19 mouse cellular contexts compared by ENCODE assay signal in genomic region chr11:104249420-104249819, GRCm38 (mm10). TPM values are rescaled to one million over a fixed set of nuclear protein-coding genes. Genes with fewer than 3 reads are reported as not detected.
DNase-seq lines count a peak whose midpoint lies in the region; ATAC-seq and TF ChIP-seq lines count a peak whose summit lies in the region.
"Had no signal": no experiment of that assay in that cellular context is flagged by ENCODE, and none has a peak within 500 bp of the region (broad histone marks: within the 10 kb centered on the region; RNA-seq: fewer than 3 reads in every experiment).

No protein-coding gene starts in this region.

- no peak for DNase-seq in frontal cortex, postnatal 10 days (ENCODE audit: low spot score in 2 of 2)
- DNase-seq in kidney, adult 2 months: peak; percentile 69
- DNase-seq in kidney, postnatal 14 days: no peak
- DNase-seq in fibroblast of lung, adult 2 months (ENCODE audit: low read depth): peak; percentile 5
- peak; percentile 73 for DNase-seq in gastrocnemius, postnatal 25 days
- no peak for DNase-seq in ovary, adult 18-20 months (ENCODE audit: low spot score)
- DNase-seq: adrenal gland, postnatal 25 days; kidney, postnatal 10 days; lung, postnatal 10 days; right cerebral cortex, postnatal 14 days had no signal

- no peak for TF ChIP-seq CTCF in kidney, adult 2 months (conservative IDR thresholded peaks at IDR 0.05; ENCODE audit: insufficient read depth, insufficient read length, low read depth, low read length)

- ATAC-seq in frontal cortex, adult (ENCODE audit: low TSS enrichment): peak; percentile 12; the same call in 1 of the 2 replicates
- ATAC-seq: intestine, embryonic 16.5 days; midbrain, embryonic 16.5 days; Patski had no signal

- TF ChIP-seq POLR2A in kidney, adult 2 months (IDR thresholded peaks at IDR 0.05; ENCODE audit: low read depth, low read length): no peak

- no peaks in the 10 kb centered on the region for H3K27me3 ChIP-seq in kidney, adult 2 months (replicated peaks; ENCODE audit: control insufficient read depth, insufficient read depth, low read length)
- H3K27me3 ChIP-seq: embryonic facial prominence, embryonic 13.5 days; limb, embryonic 15.5 days; Patski had no signal

- H3K4me3 ChIP-seq in kidney, adult 2 months (ENCODE audit: insufficient read depth, low read depth, low read length): no peak overlapping the region
- H3K4me3 ChIP-seq: embryonic facial prominence, embryonic 13.5 days; forebrain, embryonic 10.5 days; heart, embryonic 13.5 days; limb, embryonic 15.5 days had no signal

- H3K36me3 ChIP-seq in kidney, adult 2 months (ENCODE audit: control insufficient read depth, insufficient read depth, low read length): no peaks in the 10 kb centered on the region
- H3K36me3 ChIP-seq: embryonic facial prominence, embryonic 13.5 days; forebrain, embryonic 10.5 days; heart, embryonic 13.5 days; limb, embryonic 15.5 days had no signal

- WGBS in kidney, adult 2 months: 38% methylated on average over 8 of the region's 8 CpGs

- H3K4me1 ChIP-seq in kidney, adult 2 months (ENCODE audit: control insufficient read depth, insufficient read depth, low read length): peaks cover 54% of the 10 kb centered on the region

- no peak overlapping the region for H3K27ac ChIP-seq in kidney, adult 2 months (ENCODE audit: insufficient read depth, low read depth, low read length)
- H3K27ac ChIP-seq: embryonic facial prominence, embryonic 13.5 days; forebrain, embryonic 10.5 days; heart, embryonic 13.5 days; hindbrain, embryonic 14.5 days; limb, embryonic 15.5 days had no signal

RNA-seq across cellular contexts. Expression of gene Mapt, which starts 18.2 kb away (rescaled TPM):
- 49.8 and 53.4 TPM in 2 replicates for polyA plus RNA-seq in kidney, adult 2 months (2012; rRNA removed)
- 10 to 100 TPM; 52.5 to 58.5 TPM for total RNA-seq in gastrocnemius, postnatal 25 days (2021)

Comparison
In these comparisons a context has a peak if more than half of its experiments do, and no peak if none do; other contexts are left out.
1. DNase-seq: peak in kidney, adult 2 months (single experiment), fibroblast of lung, adult 2 months (single experiment) and gastrocnemius, postnatal 25 days (single experiment); none in frontal cortex, postnatal 10 days (0 of 2), kidney, postnatal 14 days (single experiment) and ovary, adult 18-20 months (single experiment).